Mouse (Mus musculus): ENCODE measurements around the gene Fam207a.

DNA sequence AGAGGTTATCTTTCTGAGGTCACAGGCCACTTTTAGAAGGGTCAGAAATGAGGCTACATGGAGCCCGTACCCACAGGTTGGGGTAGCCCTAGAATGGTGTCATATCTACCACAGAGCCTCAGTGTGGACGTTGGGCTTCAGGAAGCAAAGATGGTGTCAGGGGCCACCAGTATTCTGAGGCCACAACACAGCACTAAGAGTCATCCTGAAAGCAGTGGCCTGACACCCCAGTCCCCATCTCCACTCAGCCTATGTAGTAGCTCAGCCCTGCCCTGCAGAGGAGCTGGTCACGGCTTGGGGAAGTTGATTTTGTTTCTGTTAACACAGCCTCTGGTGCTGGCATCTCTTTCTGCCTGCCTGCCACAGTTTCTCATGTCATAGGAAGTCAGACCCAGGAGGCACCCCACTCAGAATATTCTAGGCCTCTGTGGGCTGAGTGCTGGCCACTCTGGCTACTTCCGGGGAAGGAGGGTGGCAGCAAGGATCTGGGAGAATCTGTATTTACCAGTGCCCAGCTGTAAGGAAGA, 25.1 kb upstream of the Fam207a start:
- TF ChIP-seq CTCF (IDR thresholded peaks at IDR 0.05; ENCODE audit: borderline replicate concordance, extremely low read depth, insufficient read depth, insufficient read length) = no peak
- no peak for TF ChIP-seq POLR2A (IDR thresholded peaks at IDR 0.05; ENCODE audit: borderline replicate concordance, extremely low read depth, insufficient read depth, insufficient read length, poor library complexity, severe bottlenecking)
